Mouse (Mus musculus) c-Kit-positive CD71-positive TER-119-positive erythroid progenitor cells, embryonic 14.5 days (primary cell): Measurements from ENCODE around the gene Dcp1b.

Source experiments
- DNase-seq: peaks from one replicate; pipeline ENCODE4 v3.0.0-alpha.2; 2013; ENCODE audit warnings: low spot score

Gene Dcp1b

GRCm38 (mm10) chr6:119175078-119175853, at the start of gene Dcp1b:
Dcp1b (plus strand) TSS chr6:119175253.
- DNase-seq: peak; percentile 88

- no peak for DNase-seq
These were observed 48.1 kb upstream of the Dcp1b start for GRCm38 (mm10) chr6:119126991-119127390.

- DNase-seq: no peak
These were observed 47.0 kb upstream of the Dcp1b start for GRCm38 (mm10) chr6:119128076-119128475.

GRCm38 (mm10) chr6:119128521-119128920, 46.5 kb upstream of the Dcp1b start:
- DNase-seq: no peak

GRCm38 (mm10) chr6:119129664-119130063, 45.4 kb upstream of the Dcp1b start:
- DNase-seq: peak; percentile 28

- no peak for DNase-seq
These were observed 42.8 kb upstream of the Dcp1b start for GRCm38 (mm10) chr6:119132111-119132735.

DNA sequence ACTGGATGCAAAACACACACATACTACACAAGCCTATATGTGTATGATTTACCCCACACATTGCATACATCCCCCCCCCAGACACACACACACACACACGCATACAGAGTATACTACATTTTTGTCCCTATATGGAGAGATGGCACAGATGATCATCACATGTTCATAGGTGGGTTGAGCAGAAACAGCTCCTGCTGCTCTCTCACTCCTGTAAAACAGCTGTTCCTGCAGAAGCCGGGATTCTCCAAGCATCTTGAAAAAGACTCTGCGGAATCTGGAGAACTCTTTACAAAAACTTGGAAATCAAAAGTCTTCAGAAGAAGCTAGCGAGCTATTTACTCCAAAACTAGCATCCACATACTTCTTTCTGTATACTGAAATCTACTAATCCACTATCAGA, 42.2 kb upstream of the Dcp1b start:
- DNase-seq: no peak

DNA sequence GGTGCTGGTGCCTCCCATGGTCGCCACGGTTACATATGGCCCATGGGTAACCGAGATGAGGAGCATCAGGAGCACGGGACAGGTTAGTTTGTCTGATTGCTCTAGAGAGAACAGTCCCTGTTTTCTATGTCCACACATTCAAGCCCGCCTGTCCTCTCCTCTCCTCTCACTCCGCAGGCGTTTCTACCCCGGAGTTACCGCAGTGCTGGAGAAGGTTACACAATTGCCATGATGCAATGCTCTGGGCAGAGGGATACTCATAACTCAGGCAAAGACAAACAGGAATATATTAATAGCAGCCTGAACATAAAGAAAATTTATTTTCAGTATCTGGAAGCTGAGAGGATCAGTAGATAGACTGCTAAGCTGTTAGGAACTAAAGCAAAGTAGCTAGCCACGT, 37.3 kb upstream of the Dcp1b start:
- no peak for DNase-seq

- DNase-seq: no peak
These were observed 35.5 kb upstream of the Dcp1b start for GRCm38 (mm10) chr6:119139561-119139960.

GRCm38 (mm10) chr6:119145109-119145508, 29.9 kb upstream of the Dcp1b start:
- no peak for DNase-seq

GRCm38 (mm10) chr6:119165677-119166076, 9.4 kb upstream of the Dcp1b start:
- DNase-seq: no peak

- DNase-seq: no peak
These were observed 562 bp upstream of the Dcp1b start for GRCm38 (mm10) chr6:119174307-119175074.

DNA sequence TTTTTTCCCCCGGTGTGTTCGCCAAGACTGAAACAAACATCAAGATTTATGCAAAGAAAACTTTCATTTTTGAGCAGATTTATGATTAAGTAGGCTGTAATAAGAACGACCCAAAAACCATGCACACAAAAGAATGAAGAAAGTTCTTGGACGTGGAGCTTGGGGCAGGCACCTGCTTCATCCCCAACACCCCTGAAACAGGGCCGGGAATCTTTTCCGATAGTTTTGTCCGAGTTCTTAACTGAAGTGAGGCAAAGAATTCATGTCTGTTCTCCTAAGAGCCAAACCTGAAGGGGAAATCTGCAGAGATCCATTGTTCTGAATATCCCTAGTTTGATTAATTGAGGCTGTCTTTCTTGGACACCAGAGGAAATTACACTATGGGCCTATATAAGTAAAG, 1.1 kb downstream of the Dcp1b start:
- no peak for DNase-seq

GRCm38 (mm10) chr6:119177101-119177500, 2.0 kb downstream of the Dcp1b start:
- no peak for DNase-seq

DNA sequence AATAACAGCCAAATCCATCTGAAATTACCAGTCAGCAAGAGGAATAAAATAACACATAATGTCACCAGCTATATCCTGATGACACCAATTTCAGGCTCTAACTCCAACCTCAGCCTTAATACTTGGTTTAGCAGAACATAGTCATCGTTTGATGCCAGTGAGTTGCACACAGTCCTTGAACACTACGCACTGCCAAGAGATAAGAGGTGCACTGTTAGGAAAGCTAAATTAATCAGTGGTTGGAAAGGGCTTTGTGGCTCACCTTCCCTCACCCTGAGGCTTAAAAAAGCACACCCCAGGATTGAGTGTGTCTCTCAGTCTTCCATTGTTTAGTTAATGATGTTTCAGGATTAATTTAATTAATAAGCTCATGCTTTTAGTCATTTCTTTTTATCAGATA, 5.1 kb downstream of the Dcp1b start:
- DNase-seq: no peak

DNA sequence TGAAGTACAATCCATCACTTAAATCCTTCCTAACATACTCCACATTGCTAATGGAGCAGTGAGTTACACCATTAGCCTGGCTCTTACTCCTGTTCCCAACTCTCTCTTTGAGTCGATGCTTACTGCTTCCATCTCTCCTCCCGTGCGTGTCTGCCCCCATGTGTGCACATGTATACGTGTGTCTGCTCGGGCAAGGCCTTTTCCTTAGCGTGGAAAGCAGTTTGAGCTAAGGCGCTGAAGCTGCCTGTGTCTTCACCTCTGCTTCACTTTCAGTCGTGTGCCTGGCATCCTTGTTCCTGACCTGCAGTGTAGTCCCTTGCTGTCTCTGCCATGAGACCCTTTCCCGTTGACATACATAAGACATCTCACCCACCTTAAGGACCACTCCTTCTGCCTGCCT, 7.2 kb downstream of the Dcp1b start:
- no peak for DNase-seq

- DNase-seq: no peak
These were observed 8.7 kb downstream of the Dcp1b start for GRCm38 (mm10) chr6:119183781-119184180.

DNA sequence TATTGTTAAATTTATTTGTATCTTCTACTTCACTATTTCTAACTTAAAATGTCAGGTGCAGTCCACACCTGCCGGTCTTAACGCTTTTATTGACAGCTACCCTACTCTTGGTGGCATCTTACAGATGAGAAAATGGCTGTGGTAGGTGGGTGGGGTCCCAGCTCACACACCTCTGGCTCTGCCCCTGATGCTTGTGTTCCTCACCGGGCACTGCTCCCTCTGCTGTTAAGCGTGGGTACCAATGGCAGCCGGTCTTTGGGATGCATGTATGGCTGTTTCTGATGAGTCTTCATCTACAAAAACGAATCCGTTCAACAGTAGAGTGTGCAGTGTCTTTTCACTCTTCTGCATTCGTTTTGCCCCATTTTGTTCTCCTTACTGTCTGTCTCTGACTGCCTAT, 11.6 kb downstream of the Dcp1b start:
- DNase-seq: no peak

GRCm38 (mm10) chr6:119187631-119188030, 12.6 kb downstream of the Dcp1b start:
- no peak for DNase-seq

DNA sequence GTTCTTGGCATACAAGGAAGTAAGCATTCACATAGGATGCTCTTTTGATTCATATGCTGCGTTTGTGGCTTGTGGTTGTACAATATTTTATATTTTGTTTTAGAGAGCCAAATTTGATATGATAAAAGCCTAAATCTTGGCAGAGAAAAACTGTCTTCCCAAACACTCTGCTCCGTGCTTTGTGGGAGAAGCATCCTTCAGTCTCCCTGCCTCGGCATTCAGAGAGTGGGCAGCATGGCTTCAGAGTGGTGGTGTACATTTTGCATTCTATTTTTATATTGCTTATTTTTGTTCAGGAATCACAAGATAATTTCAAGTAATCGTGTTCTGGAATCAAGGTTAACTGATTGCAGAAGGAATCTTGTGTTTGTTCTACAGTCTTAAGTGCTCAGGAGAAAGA, 16.4 kb downstream of the Dcp1b start:
- DNase-seq: no peak

DNA sequence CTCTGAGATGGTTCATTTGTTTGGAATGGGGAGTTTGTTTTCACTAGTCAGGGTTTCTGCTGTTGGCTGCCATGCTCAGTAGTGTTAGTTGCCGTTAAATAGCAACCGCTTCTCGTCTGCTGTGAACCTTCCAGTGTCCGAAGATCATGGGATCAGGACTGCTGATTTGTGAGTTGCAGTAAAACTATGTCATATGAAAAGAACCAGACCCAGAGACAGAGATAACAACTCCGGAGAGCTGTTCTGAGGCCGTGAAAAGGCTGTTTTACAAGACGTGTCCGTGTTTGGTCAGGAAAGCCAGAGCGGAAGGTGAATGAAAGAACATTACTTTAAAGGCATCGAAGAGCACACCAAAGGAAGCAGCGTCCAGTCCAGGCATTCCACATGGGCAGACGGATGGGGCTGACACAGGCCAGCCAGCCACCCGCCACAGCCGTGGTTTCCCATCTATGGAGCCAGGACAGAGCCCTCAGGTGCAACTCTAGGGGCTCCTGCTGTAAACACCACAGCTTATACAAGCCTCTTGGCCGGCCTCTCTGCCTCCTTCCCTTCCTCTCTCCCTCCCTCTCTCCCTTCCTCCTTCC, 18.6 kb downstream of the Dcp1b start:
- no peak for DNase-seq

- no peak for DNase-seq
These were observed 19.1 kb downstream of the Dcp1b start for GRCm38 (mm10) chr6:119194161-119194560.

GRCm38 (mm10) chr6:119194601-119195000, 19.5 kb downstream of the Dcp1b start:
- DNase-seq: no peak
